ENCODE assay signal across 27 mouse cellular contexts in genomic region chr13:70792950-70793349, GRCm38 (mm10). TPM values are rescaled to one million over a fixed set of nuclear protein-coding genes. Genes with fewer than 3 reads are reported as not detected.
DNase-seq lines count a peak whose midpoint lies in the region; ATAC-seq and TF ChIP-seq lines count a peak whose summit lies in the region.
"Had no signal": no experiment of that assay in that cellular context is flagged by ENCODE, and none has a peak within 500 bp of the region (broad histone marks: within the 10 kb centered on the region; RNA-seq: fewer than 3 reads in every experiment).

No protein-coding gene starts in this region.

- H3K4me3 ChIP-seq in kidney, postnatal 0 days (replicated peaks; ENCODE audit: low read depth, low read length): no peak overlapping the region
- no peak overlapping the region for H3K4me3 ChIP-seq in myocyte
- H3K4me3 ChIP-seq in layer of hippocampus, adult 2 months: no peak overlapping the region
- H3K4me3 ChIP-seq in neural tube, embryonic 15.5 days (replicated peaks): no peak overlapping the region
- H3K4me3 ChIP-seq: embryonic facial prominence, embryonic 10.5 days; erythroblast, embryonic 14.5 days; forebrain, embryonic 15.5 days; heart, embryonic 13.5 days; hindbrain, embryonic 12.5 days had no signal

- no peak for TF ChIP-seq CTCF in kidney, postnatal 0 days (IDR thresholded peaks at IDR 0.05; ENCODE audit: low read depth)
- TF ChIP-seq CTCF in layer of hippocampus, adult 2 months (conservative IDR thresholded peaks at IDR 0.05): no peak

- H3K4me2 ChIP-seq in kidney, postnatal 0 days (ENCODE audit: low read length): no peak overlapping the region
- H3K4me2 ChIP-seq in myocyte (ENCODE audit: low read depth): no peak overlapping the region
- no peak overlapping the region for H3K4me2 ChIP-seq in neural tube, embryonic 15.5 days
- H3K4me2 ChIP-seq: forebrain, embryonic 15.5 days; heart, embryonic 13.5 days; hindbrain, embryonic 12.5 days had no signal

- H3K9me3 ChIP-seq in kidney, postnatal 0 days (replicated peaks; ENCODE audit: low read length): no peaks in the 10 kb centered on the region
- H3K9me3 ChIP-seq in neural tube, embryonic 15.5 days (replicated peaks): no peaks in the 10 kb centered on the region
- H3K9me3 ChIP-seq: embryonic facial prominence, embryonic 10.5 days; forebrain, embryonic 15.5 days; heart, embryonic 13.5 days; hindbrain, embryonic 12.5 days had no signal

- peak overlapping the region; percentile 66 for H3K27ac ChIP-seq in kidney, postnatal 0 days
- no peak overlapping the region for H3K27ac ChIP-seq in layer of hippocampus, adult 2 months
- no peak overlapping the region for H3K27ac ChIP-seq in neural tube, embryonic 15.5 days (replicated peaks)
- H3K27ac ChIP-seq: embryonic facial prominence, embryonic 10.5 days; forebrain, embryonic 15.5 days; heart, embryonic 13.5 days; hindbrain, embryonic 12.5 days had no signal

- peaks cover 9% of the 10 kb centered on the region for H3K4me1 ChIP-seq in kidney, postnatal 0 days (replicated peaks; ENCODE audit: insufficient read depth, low read length)
- H3K4me1 ChIP-seq in neural tube, embryonic 15.5 days: no peaks in the 10 kb centered on the region
- H3K4me1 ChIP-seq: forebrain, embryonic 15.5 days had no signal

- H3K9ac ChIP-seq in kidney, postnatal 0 days (ENCODE audit: low read depth, low read length): no peak overlapping the region
- H3K9ac ChIP-seq in neural tube, embryonic 15.5 days (replicated peaks): no peak overlapping the region
- H3K9ac ChIP-seq: forebrain, embryonic 15.5 days; heart, embryonic 13.5 days; hindbrain, embryonic 12.5 days had no signal

- no peak for TF ChIP-seq POLR2A in myocyte (IDR thresholded peaks at IDR 0.05; ENCODE audit: insufficient read length, low read depth)

- H3K27me3 ChIP-seq in kidney, postnatal 0 days (ENCODE audit: insufficient read depth, low read length): no peaks in the 10 kb centered on the region
- no peaks in the 10 kb centered on the region for H3K27me3 ChIP-seq in myocyte (ENCODE audit: control insufficient read depth, insufficient read depth, insufficient read length)
- H3K27me3 ChIP-seq in neural tube, embryonic 15.5 days (replicated peaks): no peaks in the 10 kb centered on the region
- H3K27me3 ChIP-seq: forebrain, embryonic 15.5 days; heart, embryonic 13.5 days; hindbrain, embryonic 12.5 days; Patski had no signal

- intact Hi-C loops in heart, postnatal 36 days (cut with DNase I): no loop called here

- H3ac ChIP-seq in myocyte (ENCODE audit: control insufficient read depth, insufficient read length): no peak overlapping the region

- ATAC-seq in kidney, postnatal 0 days (replicated peaks; ENCODE audit: low FRiP score, low read depth): no peak
- no peak for ATAC-seq in neural tube, embryonic 15.5 days (ENCODE audit: low FRiP score)
- ATAC-seq: activated CD4-positive, CD25-positive, alpha-beta regulatory T cell, adult 4 months; CD4-positive, CD25-positive, alpha-beta regulatory T cell, adult 4 months; forebrain, embryonic 15.5 days; hindbrain, embryonic 16.5 days; inflammation-experienced regulatory T-cells, adult 6 months; intestine, postnatal 0 days; Patski had no signal

- DNase-seq in heart, adult 11 months: peak; percentile 61
- DNase-seq in heart, postnatal 36 days: no peak
- no peak for DNase-seq in kidney, postnatal 0 days (ENCODE audit: low spot score)
- no peak for DNase-seq in kidney, postnatal 10 days
- peak; percentile 27 for DNase-seq in adipocyte (ENCODE audit: low spot score)
- no peak for DNase-seq in layer of hippocampus, adult 2 months (ENCODE audit: low spot score in 2 of 2)
- DNase-seq: adrenal gland, adult 2 months; adrenal gland, postnatal 25 days; cerebellum, adult 9-10 months; cerebellum, postnatal 36 days; gastrocnemius, postnatal 25 days; heart, postnatal 4 days had no signal

- 80% methylated on average over 7 of the region's 7 CpGs for WGBS in kidney, postnatal 0 days
- WGBS in neural tube, embryonic 15.5 days: 93% methylated on average over 7 of the region's 7 CpGs

- H3K36me3 ChIP-seq in kidney, postnatal 0 days (ENCODE audit: insufficient read depth, low read length): no peaks in the 10 kb centered on the region
- no peaks in the 10 kb centered on the region for H3K36me3 ChIP-seq in myocyte (ENCODE audit: control insufficient read depth, insufficient read depth)
- H3K36me3 ChIP-seq in neural tube, embryonic 15.5 days: no peaks in the 10 kb centered on the region
- H3K36me3 ChIP-seq: embryonic facial prominence, embryonic 10.5 days; forebrain, embryonic 15.5 days; G1E; heart, embryonic 13.5 days; hindbrain, embryonic 12.5 days had no signal

- H3K79me2 ChIP-seq in myocyte (ENCODE audit: control insufficient read depth, insufficient read depth): no peaks in the 10 kb centered on the region

TF ChIP-seq in myocyte, 11 proteins besides CTCF, POLR2A, EP300 and RAD21:
- TF ChIP-seq TCF12 (IDR thresholded peaks at IDR 0.05; ENCODE audit: insufficient read depth, poor library complexity, severe bottlenecking) (no peak), MYOD1 (IDR thresholded peaks at IDR 0.05; ENCODE audit: control insufficient read depth in 1 of 3, insufficient read length in 2 of 3, low read depth in 2 of 3) (peak in 2 of 3 experiments; percentile 62 to 73)

RNA-seq across cellular contexts. Expression of gene Adamts16, which starts 48.7 kb away (rescaled TPM):
- not detected for total RNA-seq in heart, postnatal 36 days (2021)
- polyA plus RNA-seq in kidney, postnatal 0 days (2015; fragmentation: Nextera tagmentation; extraction: Ambion mirVana): 11.8 and 13.8 TPM in 2 replicates
- 0.67 TPM for polyA plus RNA-seq in myocyte (2012; fragmentation: generic; extraction: Trizol)
- total RNA-seq in layer of hippocampus, adult 2 months (2021): 1 to 10 TPM; 2.4 TPM
- polyA plus RNA-seq in neural tube, embryonic 15.5 days (2015; fragmentation: Nextera tagmentation; extraction: Ambion mirVana): 6.3 and 7.0 TPM in 2 replicates
- total RNA-seq: granulocyte monocyte progenitor cell, adult 5-6 weeks had no signal
- polyA plus RNA-seq: CD4-positive, CD25-positive, alpha-beta regulatory T cell, adult 4 months; erythroblast, embryonic 14.5 days; G1E; inflammation-experienced regulatory T-cells, adult 6 months had no signal

Comparison
In these comparisons a context has a peak if more than half of its experiments do, and no peak if none do; other contexts are left out.
1. DNase-seq: peak in heart, adult 11 months (single experiment) and adipocyte (single experiment); none in heart, postnatal 36 days (0 of 2), kidney, postnatal 0 days (single experiment), kidney, postnatal 10 days (single experiment) and layer of hippocampus, adult 2 months (0 of 2).